Mouse (Mus musculus) embryonic facial prominence, embryonic 13.5 days (tissue): ENCODE results near the gene Prl7a1. TPM values are rescaled to one million over a fixed set of nuclear protein-coding genes. Genes with fewer than 3 reads are reported as not detected.

Source experiments
- ATAC-seq: fragments of 200-750 bp; cut with Nextera tagmentation; 2 replicates; pipeline ENCODE4 v1.8.0; 2017; ENCODE audit warnings: low read depth; ENCODE audit not compliant: insufficient number of reproducible peaks, insufficient read depth, low FRiP score, low TSS enrichment
- H3K27ac ChIP-seq: fragments of 300-500 bp; sonication (generic); 2 replicates; pipeline ENCODE4 v1.5.1; 2015; ENCODE audit warnings: moderate library complexity, mild to moderate bottlenecking, inconsistent platforms
- H3K27me3 ChIP-seq: fragments of 300-500 bp; sonication (generic); 2 replicates; pipeline ENCODE4 v1.6.1; 2015; ENCODE audit warnings: mild to moderate bottlenecking, inconsistent platforms
- H3K36me3 ChIP-seq: fragments of 300-500 bp; sonication (generic); 2 replicates; pipeline ENCODE4 v1.6.1; 2015; ENCODE audit warnings: mild to moderate bottlenecking, inconsistent platforms
- H3K4me1 ChIP-seq: fragments of 300-500 bp; sonication (generic); 2 replicates; pipeline ENCODE4 v1.6.1; 2015; ENCODE audit warnings: inconsistent platforms
- H3K4me2 ChIP-seq: fragments of 300-500 bp; sonication (generic); 2 replicates; pipeline ENCODE4 v1.6.1; 2015; ENCODE audit warnings: moderate library complexity, mild to moderate bottlenecking, inconsistent platforms
- H3K4me3 ChIP-seq: fragments of 300-500 bp; sonication (generic); 2 replicates; pipeline ENCODE4 v1.5.1; 2015; ENCODE audit warnings: mild to moderate bottlenecking, inconsistent platforms
- H3K9ac ChIP-seq: fragments of 300-500 bp; sonication (generic); 2 replicates; pipeline ENCODE4 v1.6.1; 2015; ENCODE audit warnings: mild to moderate bottlenecking, inconsistent platforms
- H3K9me3 ChIP-seq: fragments of 300-500 bp; sonication (generic); 2 replicates; pipeline ENCODE4 v1.6.1; 2016; ENCODE audit warnings: inconsistent platforms
- WGBS: fragments of 180-500 bp; shearing (Covaris S2); methylation state at CpG from one replicate; pipeline ENCODE4 v1.1.7; 2015; ENCODE audit warnings: mixed read lengths; 5-methylcytosine and 5-hydroxymethylcytosine counted together
- polyA plus RNA-seq: library from polyadenylated mRNA; unstranded; fragments of >200 nt; fragmentation: Nextera tagmentation; extraction: Ambion mirVana; gene quantifications from 2 replicates; pipeline ENCODE4 v1.2.1, GENCODE M21; 2015

The Prl7a1 gene
- not detected in 2 replicates for polyA plus RNA-seq

DNA sequence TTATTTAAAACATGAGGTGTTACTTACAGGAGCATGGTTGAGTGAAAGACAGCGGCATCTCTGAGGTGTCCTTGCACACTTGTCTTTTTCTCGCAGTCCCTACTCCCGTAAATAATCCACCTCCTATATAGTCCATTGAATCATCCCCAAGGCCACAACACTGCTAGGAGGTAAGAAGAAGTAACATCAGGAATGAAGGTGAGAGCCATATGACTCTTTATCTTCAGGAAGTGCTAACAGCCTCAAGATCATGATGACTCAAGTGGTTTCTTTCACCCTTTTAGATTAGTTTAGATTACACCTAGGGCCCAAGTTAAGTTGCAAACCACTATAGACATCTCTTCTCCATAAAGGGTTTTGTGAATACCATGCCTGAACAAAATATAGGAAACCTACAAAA, at the start of gene Prl7a1:
Prl7a1 (minus strand) TSS at position 101 of the 400 bp plus-strand sequence.
- WGBS: 96% methylated on average over 3 of the region's 3 CpGs
- no peak within 1 kb of the TSS for H3K4me3 ChIP-seq
- H3K27ac ChIP-seq: no peak within 1 kb of the TSS
- no peak for ATAC-seq
- H3K9me3 ChIP-seq: no peaks in the 10 kb centered on the region
- H3K36me3 ChIP-seq: no peaks in the 10 kb centered on the region
- H3K4me2 ChIP-seq: no peak within 1 kb of the TSS
- H3K27me3 ChIP-seq: no peaks in the 10 kb centered on the region
- no peak within 1 kb of the TSS for H3K9ac ChIP-seq
- H3K4me1 ChIP-seq: no peaks in the 10 kb centered on the region

DNA sequence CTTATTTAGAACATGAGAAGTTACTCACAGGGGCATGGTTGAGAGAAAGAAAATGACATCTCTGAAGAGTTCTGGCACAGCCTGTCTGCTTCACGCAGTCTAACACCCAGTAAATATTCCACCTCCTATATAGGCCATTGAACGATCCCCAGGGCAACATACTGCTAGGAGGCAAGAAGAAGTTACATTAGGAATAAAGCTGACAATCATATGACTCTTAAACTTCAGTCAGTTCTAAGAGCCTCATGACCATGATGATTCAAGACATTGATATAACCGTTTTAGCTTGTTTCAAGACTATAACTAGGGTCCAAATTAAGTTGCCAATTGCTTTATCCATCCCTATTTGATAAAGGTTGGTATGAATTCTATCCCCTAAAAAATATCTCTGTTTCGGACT, 25.6 kb upstream of the Prl7a1 start, which contains the start of gene Prl7a2:
Prl7a2 (minus strand) TSS at position 101 of the 400 bp plus-strand sequence.
- H3K9me3 ChIP-seq: no peaks in the 10 kb centered on the region
- no peaks in the 10 kb centered on the region for H3K4me1 ChIP-seq
- no peak within 1 kb of the TSS for H3K9ac ChIP-seq
- no peaks in the 10 kb centered on the region for H3K36me3 ChIP-seq
- no peak within 1 kb of the TSS for H3K27ac ChIP-seq
- H3K4me2 ChIP-seq: no peak within 1 kb of the TSS
- 85% methylated on average over 4 of the region's 4 CpGs for WGBS
- no peak for ATAC-seq
- no peaks in the 10 kb centered on the region for H3K27me3 ChIP-seq
- no peak within 1 kb of the TSS for H3K4me3 ChIP-seq

GRCm38 (mm10) chr13:27660747-27661146, 18.5 kb upstream of the Prl7a1 start:
- H3K4me3 ChIP-seq: no peak overlapping the region
- no peaks in the 10 kb centered on the region for H3K4me1 ChIP-seq
- no peaks in the 10 kb centered on the region for H3K36me3 ChIP-seq
- WGBS: 67% methylated on average over 2 of the region's 2 CpGs
- H3K27ac ChIP-seq: no peak overlapping the region
- ATAC-seq: no peak
- H3K4me2 ChIP-seq: no peak overlapping the region
- no peak overlapping the region for H3K9ac ChIP-seq
- no peaks in the 10 kb centered on the region for H3K9me3 ChIP-seq
- H3K27me3 ChIP-seq: no peaks in the 10 kb centered on the region

GRCm38 (mm10) chr13:27610482-27610881, 31.8 kb downstream of the Prl7a1 start, which contains the start of gene Prl7b1:
TSS of gene Prl7b1 (minus strand) at chr13:27610582.
- Histone ChIP-seq H3K27me3 (no peaks in the 10 kb centered on the region), H3K27ac (no peak within 1 kb of the TSS), H3K4me2 (no peak within 1 kb of the TSS), H3K9ac (no peak within 1 kb of the TSS), H3K36me3 (no peaks in the 10 kb centered on the region), H3K4me1 (no peaks in the 10 kb centered on the region), H3K4me3 (no peak within 1 kb of the TSS), H3K9me3 (no peaks in the 10 kb centered on the region)
- 76% methylated on average over 4 of the region's 4 CpGs for WGBS
- no peak for ATAC-seq

Other genes starting within 250 kb of the Prl7a1 start
- gene Prl8a6, start 203.8 kb downstream of the Prl7a1 start, polyA plus RNA-seq: not detected in 2 replicates
- gene Prl8a8, start 129.3 kb downstream of the Prl7a1 start, polyA plus RNA-seq: not detected in 2 replicates
- not detected in 2 replicates for gene Prl8a9, start 77.9 kb downstream of the Prl7a1 start, polyA plus RNA-seq
- gene Prl8a1, start 60.3 kb downstream of the Prl7a1 start, polyA plus RNA-seq: not detected in 2 replicates
- gene Prl7b1, start 31.9 kb downstream of the Prl7a1 start, polyA plus RNA-seq: not detected in 2 replicates
- gene Prl7a2, start 25.5 kb upstream of the Prl7a1 start, polyA plus RNA-seq: not detected in 2 replicates
- not detected in 2 replicates for gene Prl7d1, start 74.2 kb upstream of the Prl7a1 start, polyA plus RNA-seq
- not detected in 2 replicates for gene Prl7c1, start 138.3 kb upstream of the Prl7a1 start, polyA plus RNA-seq
- gene Prl2a1, start 159.2 kb upstream of the Prl7a1 start, polyA plus RNA-seq: not detected in 2 replicates
- not detected in 2 replicates for gene Prl2c1, start 206.8 kb upstream of the Prl7a1 start, polyA plus RNA-seq